ENCODE assay signal across 8 mouse cellular contexts in genomic region chr11:30471751-30472593, GRCm38 (mm10). TPM values are rescaled to one million over a fixed set of nuclear protein-coding genes. Genes with fewer than 3 reads are reported as not detected.
A peak's percentile ranks its signal among the peaks of the same experiment; 100 is the strongest.
DNase-seq lines count a peak whose midpoint lies in the region; ATAC-seq lines count a peak whose summit lies in the region.

Gene 4930505A04Rik, minus strand, starts transcription at chr11:30471827.

- H3K9ac ChIP-seq in intestine, embryonic 16.5 days (ENCODE audit: low read depth, low read length): peak within 1 kb of the TSS; percentile 71

- DNase-seq in adrenal gland, postnatal 25 days: peak; percentile 80
- peak; percentile 97 for DNase-seq in embryo, embryonic 11 days
- DNase-seq in gastrocnemius, postnatal 4 days (ENCODE audit: low spot score in 2 of 2): peak; percentile 59 to 84
- DNase-seq in left cerebral cortex, postnatal 14 days (ENCODE audit: low spot score in 2 of 2): peak; percentile 89 to 93
- DNase-seq in skeletal muscle tissue, adult 2 months (ENCODE audit: low read depth, low spot score): peak; percentile 92

- H3K4me2 ChIP-seq in intestine, embryonic 16.5 days (ENCODE audit: low read depth, low read length): peak within 1 kb of the TSS; percentile 78

- H3K36me3 ChIP-seq in intestine, embryonic 16.5 days (ENCODE audit: control insufficient read depth, insufficient read depth, low read length): no peaks in the 10 kb centered on the region

- peaks cover 14% of the 10 kb centered on the region for H3K4me1 ChIP-seq in intestine, embryonic 16.5 days (ENCODE audit: control insufficient read depth, insufficient read depth, low read length)

- intact Hi-C loops in left cerebral cortex, postnatal 14 days (cut with DNase I): loop anchor here (10.0 kb wide), 1 partner anchor 207 kb away; the partner anchor contains the start of gene Sptbn1

- H3K27ac ChIP-seq in intestine, embryonic 16.5 days (ENCODE audit: low read length): peak within 1 kb of the TSS; percentile 65

- peak within 1 kb of the TSS; percentile 57 for H3K4me3 ChIP-seq in intestine, embryonic 16.5 days (ENCODE audit: low read length)

- 5% methylated on average over 17 of the region's 17 CpGs for WGBS in intestine, embryonic 16.5 days

- no peaks in the 10 kb centered on the region for H3K27me3 ChIP-seq in intestine, embryonic 16.5 days (replicated peaks; ENCODE audit: control insufficient read depth, insufficient read depth, low read length)

- no peaks in the 10 kb centered on the region for H3K9me3 ChIP-seq in intestine, embryonic 16.5 days (ENCODE audit: control insufficient read depth, low read length)

- peak; percentile 98 for ATAC-seq in intestine, embryonic 16.5 days
- ATAC-seq in megakaryocyte-erythroid progenitor cell, adult 5-6 weeks (replicated peaks; ENCODE audit: low FRiP score, low TSS enrichment, poor library complexity, severe bottlenecking): peak; percentile 73
- no peak for ATAC-seq in erythroid progenitor cell, adult 5-6 weeks (replicated peaks; ENCODE audit: low FRiP score, poor library complexity, severe bottlenecking)

RNA-seq across cellular contexts. Expression of gene 4930505A04Rik, which starts in this region (rescaled TPM):
- total RNA-seq in adrenal gland, postnatal 25 days (2021): not detected in 2 replicates
- total RNA-seq in gastrocnemius, postnatal 4 days (2021): under 1 TPM; 0.31 to 0.32 TPM
- not detected in 2 replicates for polyA plus RNA-seq in intestine, embryonic 16.5 days (2015; fragmentation: Nextera tagmentation; extraction: Ambion mirVana)
- total RNA-seq in left cerebral cortex, postnatal 14 days (2021): 1 to 10 TPM in 1 of 2 experiments, under 1 TPM in 1; 0.68 to 1.0 TPM
- total RNA-seq in megakaryocyte-erythroid progenitor cell, adult 5-6 weeks (2014; fragmentation: Nextera tagmentation): not detected in 2 replicates
- total RNA-seq in megakaryocyte-erythroid progenitor cell, adult 5-6 weeks (2017): not detected in 2 replicates
- not detected in 2 replicates for total RNA-seq in erythroid progenitor cell, adult 5-6 weeks (2015; ENCODE audit: low replicate concordance)
- total RNA-seq in erythroid progenitor cell, adult 5-6 weeks (2017; ENCODE audit: low replicate concordance): not detected in 2 replicates

Comparison
In these comparisons a context has a peak if more than half of its experiments do, and no peak if none do; other contexts are left out.
1. Peak in DNase-seq in adrenal gland, postnatal 25 days; RNA of the gene not detected or under 1 TPM.
2. Peak in DNase-seq in gastrocnemius, postnatal 4 days; RNA of the gene not detected or under 1 TPM.
3. Peak in ATAC-seq, H3K4me3 ChIP-seq, H3K27ac ChIP-seq, H3K9ac ChIP-seq and H3K4me2 ChIP-seq in intestine, embryonic 16.5 days; RNA of the gene not detected or under 1 TPM.
4. Peak in ATAC-seq in megakaryocyte-erythroid progenitor cell, adult 5-6 weeks; RNA of the gene not detected or under 1 TPM.